8 mouse cellular contexts compared by ENCODE assay signal in the genomic region with DNA sequence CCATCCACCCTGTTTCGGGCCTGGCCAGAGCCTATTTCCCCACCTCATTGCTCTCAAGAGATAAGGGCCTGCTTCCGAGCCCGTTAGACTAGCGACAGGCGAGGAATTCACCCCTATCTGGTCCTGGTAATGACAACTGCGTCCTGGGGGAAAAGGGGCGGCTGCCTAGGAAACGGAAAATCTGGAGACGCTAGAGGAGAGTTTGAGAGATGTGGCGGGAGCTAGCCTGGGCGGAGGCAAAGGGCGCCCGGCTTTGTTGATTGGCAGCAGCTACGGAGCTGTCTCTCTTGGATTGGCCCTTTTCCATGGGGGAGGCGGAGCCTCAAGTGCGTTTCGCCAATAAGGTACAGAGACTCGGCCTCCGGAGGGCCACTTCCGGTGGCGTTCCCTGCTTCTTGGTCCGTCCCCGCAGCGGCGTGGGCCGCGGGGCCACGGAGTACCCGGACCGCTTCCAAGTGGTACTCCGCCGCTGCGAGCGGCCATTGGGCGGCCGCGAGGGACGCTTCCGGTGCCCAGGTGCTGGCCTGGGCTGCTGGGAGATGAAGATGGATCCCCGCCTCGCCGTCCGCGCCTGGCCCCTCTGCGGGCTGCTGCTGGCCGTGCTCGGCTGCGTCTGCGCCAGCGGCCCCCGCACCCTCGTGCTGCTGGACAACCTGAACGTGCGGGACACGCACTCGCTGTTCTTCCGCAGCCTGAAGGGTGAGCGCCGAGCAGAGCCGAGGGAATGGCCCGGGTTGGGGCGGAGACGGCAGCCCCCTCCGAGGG. TPM values are rescaled to one million over a fixed set of nuclear protein-coding genes. Genes with fewer than 3 reads are reported as not detected.
A peak's percentile ranks its signal among the peaks of the same experiment; 100 is the strongest.
DNase-seq lines count a peak whose midpoint lies in the region; ATAC-seq and TF ChIP-seq lines count a peak whose summit lies in the region.

Ddost (plus strand) TSS at position 391 of the 765 bp plus-strand sequence.

- peaks cover 5% of the 10 kb centered on the region for H3K9me3 ChIP-seq in CH12.LX (replicated peaks; ENCODE audit: low read length)
- H3K9me3 ChIP-seq in forebrain, embryonic 11.5 days (ENCODE audit: control insufficient read depth, low read length), result no peaks in the 10 kb centered on the region
- H3K9me3 ChIP-seq in heart, embryonic 16.5 days (replicated peaks; ENCODE audit: control insufficient read depth, low read length), result no peaks in the 10 kb centered on the region
- no peaks in the 10 kb centered on the region for H3K9me3 ChIP-seq in liver, embryonic 15.5 days (replicated peaks)
- H3K9me3 ChIP-seq in neural tube, embryonic 12.5 days, result no peaks in the 10 kb centered on the region

- H3K4me2 ChIP-seq in CH12.LX (ENCODE audit: insufficient read depth, low read depth, poor library complexity, severe bottlenecking), result peak within 1 kb of the TSS; percentile 81
- peak within 1 kb of the TSS; percentile 83 for H3K4me2 ChIP-seq in forebrain, embryonic 11.5 days (ENCODE audit: low read depth, low read length, severe bottlenecking)
- peak within 1 kb of the TSS; percentile 87 for H3K4me2 ChIP-seq in heart, embryonic 16.5 days (ENCODE audit: low read depth, low read length)
- H3K4me2 ChIP-seq in liver, embryonic 15.5 days, result peak within 1 kb of the TSS; percentile 92
- H3K4me2 ChIP-seq in neural tube, embryonic 12.5 days (replicated peaks), result peak within 1 kb of the TSS; percentile 91

- in situ Hi-C loops in CH12.LX (cut with MboI; ENCODE audit: low pct_ligation_motif_present, low pct_unique_long_range_greater_than_20kb, low sequenced_read_pairs), result loop anchor here (25.0 kb wide), 1 partner anchor 342 kb away; no protein-coding TSS in a partner anchor

- peak within 1 kb of the TSS; percentile 86 for H3K9ac ChIP-seq in CH12.LX (ENCODE audit: insufficient read depth, low read depth)
- peak within 1 kb of the TSS; percentile 94 for H3K9ac ChIP-seq in forebrain, embryonic 11.5 days (ENCODE audit: low read length)
- H3K9ac ChIP-seq in heart, embryonic 16.5 days (ENCODE audit: low read length), result peak within 1 kb of the TSS; percentile 86
- H3K9ac ChIP-seq in liver, embryonic 15.5 days, result peak within 1 kb of the TSS; percentile 93
- peak within 1 kb of the TSS; percentile 90 for H3K9ac ChIP-seq in neural tube, embryonic 12.5 days

- ATAC-seq in forebrain, embryonic 11.5 days (replicated peaks; ENCODE audit: low FRiP score), result peak; percentile 99
- peak; percentile 97 for ATAC-seq in heart, embryonic 16.5 days (replicated peaks; ENCODE audit: extremely low read depth, insufficient read depth, low FRiP score)
- ATAC-seq in liver, embryonic 15.5 days (ENCODE audit: insufficient read depth), result peak; percentile 99
- ATAC-seq in neural tube, embryonic 12.5 days (ENCODE audit: low FRiP score, low read depth), result peak; percentile 98

- no peaks in the 10 kb centered on the region for H3K27me3 ChIP-seq in CH12.LX (replicated peaks)
- H3K27me3 ChIP-seq in forebrain, embryonic 11.5 days (ENCODE audit: control insufficient read depth, insufficient read depth, low read length), result no peaks in the 10 kb centered on the region
- H3K27me3 ChIP-seq in heart, embryonic 16.5 days (ENCODE audit: control insufficient read depth, insufficient read depth, low read length), result no peaks in the 10 kb centered on the region
- H3K27me3 ChIP-seq in liver, embryonic 15.5 days, result no peaks in the 10 kb centered on the region
- no peaks in the 10 kb centered on the region for H3K27me3 ChIP-seq in neural tube, embryonic 12.5 days (replicated peaks)

- peaks cover 4 to 35% of the 10 kb centered on the region in 2 experiments for H3K4me1 ChIP-seq in CH12.LX (ENCODE audit: control insufficient read depth in 1 of 2, insufficient read depth in 2 of 2)
- peaks cover 8% of the 10 kb centered on the region for H3K4me1 ChIP-seq in forebrain, embryonic 11.5 days (replicated peaks; ENCODE audit: control insufficient read depth, insufficient read depth, low read length)
- peaks cover 12% of the 10 kb centered on the region for H3K4me1 ChIP-seq in heart, embryonic 16.5 days (ENCODE audit: control insufficient read depth, insufficient read depth, low read length)
- peaks cover 40% of the 10 kb centered on the region for H3K4me1 ChIP-seq in liver, embryonic 15.5 days (replicated peaks)
- peaks cover 18% of the 10 kb centered on the region for H3K4me1 ChIP-seq in neural tube, embryonic 12.5 days

- dilution Hi-C loops in CH12.LX (cut with MboI; ENCODE audit: extremely low pct_ligation_motif_present, extremely low pct_unique_long_range_greater_than_20kb, low sequenced_read_pairs), result no loop called here

- TF ChIP-seq RAD21 in CH12.LX (IDR thresholded peaks at IDR 0.05; ENCODE audit: low read depth, low read length), result no peak

- peaks cover 21 to 36% of the 10 kb centered on the region in 2 experiments for H3K36me3 ChIP-seq in CH12.LX (replicated peaks in 1 of 2; ENCODE audit: control insufficient read depth in 1 of 2, insufficient read depth in 1 of 2, low read length in 1 of 2)
- H3K36me3 ChIP-seq in forebrain, embryonic 11.5 days (ENCODE audit: control insufficient read depth, insufficient read depth, low read length), result no peaks in the 10 kb centered on the region
- peaks cover 10% of the 10 kb centered on the region; the same call in 1 of the 2 replicates for H3K36me3 ChIP-seq in heart, embryonic 16.5 days (ENCODE audit: control insufficient read depth, insufficient read depth)
- peaks cover 30% of the 10 kb centered on the region for H3K36me3 ChIP-seq in liver, embryonic 15.5 days (replicated peaks)
- peaks cover 23% of the 10 kb centered on the region for H3K36me3 ChIP-seq in neural tube, embryonic 12.5 days

- no peak for TF ChIP-seq EP300 in CH12.LX (IDR thresholded peaks at IDR 0.05; ENCODE audit: low read length)

- peaks cover 21% of the 10 kb centered on the region for H3K79me2 ChIP-seq in CH12.LX (replicated peaks; ENCODE audit: control insufficient read depth, extremely low read depth, insufficient read depth, poor library complexity, severe bottlenecking)

- no peak for TF ChIP-seq CTCF in CH12.LX (conservative IDR thresholded peaks at IDR 0.05 in 1 of 2, IDR thresholded peaks at IDR 0.05 in 1 of 2; ENCODE audit: low read depth in 2 of 2, low read length in 2 of 2)

- DNase-seq in CH12.LX (ENCODE audit: extremely low read depth), result peak; percentile 99
- peak; percentile 99 for DNase-seq in c-Kit-positive CD71-positive TER-119-negative erythroid progenitor cells, embryonic 14.5 days (ENCODE audit: low read depth)
- DNase-seq in forebrain, embryonic 11.5 days (ENCODE audit: low spot score), result peak; percentile 98
- peak; percentile 99 to 100 for DNase-seq in kidney, postnatal 36 days
- peak; percentile 99 for DNase-seq in telencephalon, adult 2 months (ENCODE audit: low read depth, low spot score)

- under 1% methylated on average over 61 of the region's 64 CpGs for WGBS in forebrain, embryonic 11.5 days
- WGBS in heart, embryonic 16.5 days, result under 1% methylated on average over 64 of the region's 64 CpGs
- under 1% methylated on average over 64 of the region's 64 CpGs for WGBS in liver, embryonic 15.5 days (ENCODE audit: insufficient replicate concordance)
- under 1% methylated on average over 64 of the region's 64 CpGs for WGBS in neural tube, embryonic 12.5 days

- 0 out of 2 replicates have a peak within 1 kb of the TSS, but pooled peaks have one; percentile 18 for H3K27ac ChIP-seq in CH12.LX (ENCODE audit: insufficient read depth, low read depth)
- peak within 1 kb of the TSS; percentile 71 for H3K27ac ChIP-seq in forebrain, embryonic 11.5 days (ENCODE audit: low read depth, low read length)
- peak within 1 kb of the TSS; percentile 66 for H3K27ac ChIP-seq in heart, embryonic 16.5 days (ENCODE audit: low read length)
- peak within 1 kb of the TSS; percentile 83 for H3K27ac ChIP-seq in liver, embryonic 15.5 days (replicated peaks)
- peak within 1 kb of the TSS; percentile 50 for H3K27ac ChIP-seq in neural tube, embryonic 12.5 days

- peak within 1 kb of the TSS; percentile 75 to 100 (median 94) for H3K4me3 ChIP-seq in CH12.LX (replicated peaks in 1 of 3; ENCODE audit: low read depth in 2 of 3, low read length in 2 of 3, poor library complexity in 1 of 3)
- H3K4me3 ChIP-seq in forebrain, embryonic 11.5 days (ENCODE audit: low read depth, low read length), result peak within 1 kb of the TSS; percentile 93
- H3K4me3 ChIP-seq in heart, embryonic 16.5 days (ENCODE audit: low read length), result peak within 1 kb of the TSS; percentile 71
- H3K4me3 ChIP-seq in liver, embryonic 15.5 days (replicated peaks), result peak within 1 kb of the TSS; percentile 99
- peak within 1 kb of the TSS; percentile 95 for H3K4me3 ChIP-seq in neural tube, embryonic 12.5 days

- peak; percentile 94 for TF ChIP-seq POLR2A in CH12.LX (IDR thresholded peaks at IDR 0.05; ENCODE audit: low read depth, low read length)

TF ChIP-seq in CH12.LX, 34 proteins besides CTCF, POLR2A, EP300 and RAD21 (continues in another document):
- TF ChIP-seq MXI1 (IDR thresholded peaks at IDR 0.05; ENCODE audit: low read depth, low read length) (peak; percentile 80), ZKSCAN1 (IDR thresholded peaks at IDR 0.05; ENCODE audit: borderline replicate concordance, low read depth, low read length) (no peak), KAT2A (IDR thresholded peaks at IDR 0.05; ENCODE audit: insufficient replicate concordance, low read length) (peak; percentile 87; the same call in 1 of the 2 replicates), NELFE (IDR thresholded peaks at IDR 0.05; ENCODE audit: low read depth, low read length) (peak; percentile 75), SMC3 (IDR thresholded peaks at IDR 0.05; ENCODE audit: low read depth, low read length) (no peak), MAX (IDR thresholded peaks at IDR 0.05; ENCODE audit: low read length) (peak; percentile 93), BHLHE40 (IDR thresholded peaks at IDR 0.05; ENCODE audit: low read depth, low read length) (peak; percentile 30; the same call in 1 of the 2 replicates), CHD2 (IDR thresholded peaks at IDR 0.05; ENCODE audit: low read length) (peak; percentile 85), SIN3A (IDR thresholded peaks at IDR 0.05; ENCODE audit: low read length) (peak; percentile 91), PAX5 (IDR thresholded peaks at IDR 0.05; ENCODE audit: low read length) (no peak), ELF1 (IDR thresholded peaks at IDR 0.05; ENCODE audit: low read depth, low read length) (peak; percentile 86), ETS1 (conservative IDR thresholded peaks at IDR 0.05; ENCODE audit: low read depth, low read length) (no peak), POLR2AphosphoS2 (IDR thresholded peaks at IDR 0.05; ENCODE audit: low read depth, low read length) (peak; percentile 63; the same call in 1 of the 2 replicates), MAZ (IDR thresholded peaks at IDR 0.05; ENCODE audit: low read depth, low read length) (peak; percentile 87)

RNA-seq across cellular contexts. Expression of gene Ddost, which starts in this region (rescaled TPM):
- total RNA-seq in CH12.LX (2012; rRNA removed) (163 and 184 TPM in 2 replicates), CH12.LX (2014; rRNA removed) (153 and 164 TPM in 2 replicates)
- 174 and 186 TPM in 2 replicates for polyA plus RNA-seq in CH12.LX (2012; ENCODE audit: insufficient read length, low read depth)
- polyA plus RNA-seq in forebrain, embryonic 11.5 days (2014; fragmentation: Nextera tagmentation; extraction: Ambion mirVana), result 200 and 227 TPM in 2 replicates
- polyA plus RNA-seq in heart, embryonic 16.5 days (2015; fragmentation: Nextera tagmentation; extraction: Ambion mirVana), result 247 and 263 TPM in 2 replicates
- 173 and 194 TPM in 2 replicates for polyA plus RNA-seq in liver, embryonic 15.5 days (2015; fragmentation: Nextera tagmentation; extraction: Ambion mirVana)
- polyA plus RNA-seq in neural tube, embryonic 12.5 days (2016; fragmentation: Nextera tagmentation; extraction: Ambion mirVana), result 226 and 241 TPM in 2 replicates

Comparison
In these comparisons a context has a peak if more than half of its experiments do, and no peak if none do; other contexts are left out.
1. Peak in every context shown above with its lines: DNase-seq, ATAC-seq, H3K4me3 ChIP-seq and H3K27ac ChIP-seq.
2. H3K27ac ChIP-seq: peak in every context shown above with its lines; median percentile 83 in liver, embryonic 15.5 days; 71 in forebrain, embryonic 11.5 days; 66 in heart, embryonic 16.5 days; 50 in neural tube, embryonic 12.5 days; 18 in CH12.LX.